Mouse (Mus musculus) frontal cortex, postnatal 14 days (tissue): ENCODE measurements around the gene Cul3.
"Not testable (repeated sequence)": the region's sequence is repeated elsewhere in the genome, so short reads cannot be mapped to it uniquely, and the experiment has no call there.

Source experiments
- DNase-seq, 2 experiments: peaks; one replicate each; pipeline ENCODE4 v3.0.0; 2022; ENCODE audit warnings: low spot score in 2 of 2

Gene Cul3

DNA sequence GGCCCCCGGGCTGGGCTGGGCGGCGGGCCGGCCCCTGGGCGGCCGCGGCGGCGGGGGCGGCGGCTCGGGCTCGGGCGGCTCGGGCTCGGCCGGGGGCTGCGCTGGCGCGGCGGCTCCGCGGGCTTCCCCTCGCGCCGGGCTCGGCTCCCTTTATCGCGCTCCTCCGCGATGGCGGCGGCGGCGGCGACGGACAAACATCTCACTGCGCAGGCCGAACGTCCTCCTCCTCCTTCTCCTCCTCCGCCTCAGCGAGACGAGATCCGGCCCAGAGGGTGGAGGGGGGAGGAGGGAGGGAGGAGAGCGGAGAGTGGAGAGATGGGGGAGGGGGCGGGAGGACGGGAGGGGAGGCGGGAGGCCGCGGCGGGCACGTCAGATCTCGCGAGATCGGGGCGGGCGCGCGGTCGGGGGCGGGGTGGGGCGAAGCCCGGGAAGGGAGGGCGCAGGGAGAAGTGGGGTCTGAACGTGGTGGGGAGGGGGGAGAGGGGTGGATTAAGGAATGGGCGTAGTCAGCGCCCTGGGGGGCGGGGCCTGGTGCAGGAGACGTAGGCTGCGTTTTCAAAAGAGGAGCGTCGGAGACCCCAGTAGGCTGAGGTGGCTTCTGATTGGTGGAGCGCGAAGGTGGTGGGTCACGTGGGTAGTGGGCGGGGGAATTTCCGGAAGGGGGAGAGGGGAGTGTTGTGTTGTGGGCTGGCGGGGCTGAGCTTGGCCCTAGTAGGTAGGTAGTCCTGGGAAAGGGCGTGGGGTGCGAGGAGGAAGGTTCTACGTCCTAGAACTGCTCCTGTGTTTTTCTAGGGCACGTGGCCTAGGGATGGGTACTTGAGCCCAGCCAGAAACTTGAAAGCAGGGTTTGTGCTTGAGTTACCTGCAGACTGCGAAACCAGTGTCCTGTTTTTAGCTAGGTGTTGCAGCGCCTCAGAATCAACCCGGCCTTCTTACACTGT, at the start of gene Cul3:
Gene Cul3, minus strand, starts transcription at position 45 of the 941 bp plus-strand sequence.
- peak; percentile 91 for DNase-seq

DNA sequence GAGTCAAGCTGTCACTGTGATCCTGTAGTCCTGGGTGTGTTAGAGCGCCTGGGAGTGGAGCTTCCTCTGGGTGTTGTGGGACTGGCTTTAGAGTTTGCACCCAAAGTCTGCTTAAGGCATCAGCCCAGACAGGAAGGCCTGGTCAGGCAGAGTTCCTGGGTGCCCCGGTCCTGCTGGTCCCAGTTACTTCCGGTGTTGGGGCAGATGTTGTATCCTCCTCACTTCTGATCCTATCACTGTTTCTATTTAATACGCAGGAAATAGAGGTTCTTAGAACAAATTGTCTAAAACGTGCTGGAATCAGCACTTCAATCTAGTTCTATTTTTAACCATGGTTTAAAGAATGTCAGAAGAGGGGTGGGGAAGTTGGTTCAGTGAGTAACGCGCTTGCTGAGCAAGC, 49.2 kb upstream of the Cul3 start:
- no peak for DNase-seq

DNA sequence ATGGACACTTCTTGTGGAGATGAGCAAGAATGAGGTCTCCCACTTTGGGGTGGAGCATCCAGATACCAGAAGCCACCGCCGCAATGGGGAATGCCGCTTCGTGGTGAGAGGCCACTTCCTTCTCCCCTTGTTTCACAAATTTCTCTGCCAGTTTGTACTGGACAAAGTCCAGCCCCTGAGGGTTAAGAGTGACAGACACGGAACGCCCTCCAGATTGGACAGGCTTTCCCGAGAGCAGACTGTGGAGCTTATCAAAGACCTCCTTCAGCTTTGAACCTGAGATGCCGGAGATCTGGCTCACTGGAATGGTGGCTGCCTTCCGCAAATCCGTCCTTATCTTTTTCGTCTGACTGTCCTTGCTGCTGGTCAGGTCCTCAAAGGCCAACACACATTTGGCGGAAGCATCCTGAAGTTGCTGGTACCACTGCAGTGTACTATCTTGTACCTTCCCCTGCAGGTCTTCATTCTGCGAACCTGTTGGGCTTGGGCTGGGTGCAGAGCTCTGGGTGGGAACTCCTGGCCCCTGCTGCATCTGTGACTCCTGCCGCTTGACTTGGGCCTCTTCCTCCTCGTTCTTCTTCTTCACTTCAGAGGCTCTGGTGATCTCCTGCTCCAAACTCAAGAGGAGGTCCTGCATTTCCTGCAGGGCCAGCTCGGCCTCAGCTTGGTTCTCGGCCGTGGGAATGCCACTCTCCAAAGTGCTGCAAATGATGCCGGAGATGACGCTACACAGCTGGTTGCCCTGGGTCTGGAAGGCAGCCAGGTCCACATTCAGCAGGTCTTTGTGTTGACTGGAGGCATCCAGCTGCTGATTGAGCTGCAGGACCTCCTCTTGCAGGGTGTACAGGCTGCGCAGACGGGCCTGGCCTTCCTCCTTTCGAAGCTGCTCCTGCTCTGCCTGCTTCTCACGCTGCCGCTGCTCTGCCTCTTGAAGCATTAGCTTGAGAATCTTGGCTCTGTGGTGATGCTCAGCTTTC, 43.6 kb upstream of the Cul3 start:
- no peak for DNase-seq

DNA sequence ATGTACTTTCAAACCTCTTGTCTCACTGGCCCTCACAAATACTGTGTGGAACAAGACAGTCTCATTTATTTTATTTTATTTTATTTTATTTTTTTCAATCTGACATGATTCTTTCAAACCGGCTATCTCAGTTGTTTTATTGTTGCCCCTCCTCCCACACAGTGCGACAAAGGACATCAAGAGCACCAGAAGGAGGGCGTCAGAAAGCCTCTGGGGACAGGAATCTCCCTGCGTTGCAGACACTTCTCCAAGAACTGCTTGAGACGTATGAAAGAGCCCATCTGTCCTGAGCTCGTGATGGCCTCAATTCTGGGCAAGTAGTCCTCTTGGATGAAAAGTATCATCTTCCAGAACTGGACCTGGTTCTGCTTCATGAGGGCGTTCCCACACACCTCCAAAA, 42.6 kb upstream of the Cul3 start:
- DNase-seq: no peak

DNA sequence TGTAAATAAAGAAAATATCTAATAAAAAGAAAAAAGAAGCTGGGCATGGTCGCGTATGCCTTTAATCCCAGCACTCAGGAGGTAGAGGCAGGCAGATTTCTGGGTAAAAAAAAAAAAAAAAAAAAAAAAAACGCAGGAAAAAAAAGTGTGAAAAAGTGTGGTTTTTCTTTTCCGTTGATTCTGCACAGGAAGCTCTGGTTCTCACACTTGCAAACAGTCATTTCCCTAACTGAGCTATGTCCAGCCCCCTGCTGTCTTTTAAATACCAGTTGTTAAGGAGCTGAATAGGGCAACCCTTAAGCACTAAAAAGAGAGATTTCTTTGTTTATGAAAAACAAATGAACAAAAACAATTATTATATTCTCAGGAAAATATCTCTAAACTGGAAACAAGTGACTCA, 41.0 kb upstream of the Cul3 start:
- DNase-seq: no peak

DNA sequence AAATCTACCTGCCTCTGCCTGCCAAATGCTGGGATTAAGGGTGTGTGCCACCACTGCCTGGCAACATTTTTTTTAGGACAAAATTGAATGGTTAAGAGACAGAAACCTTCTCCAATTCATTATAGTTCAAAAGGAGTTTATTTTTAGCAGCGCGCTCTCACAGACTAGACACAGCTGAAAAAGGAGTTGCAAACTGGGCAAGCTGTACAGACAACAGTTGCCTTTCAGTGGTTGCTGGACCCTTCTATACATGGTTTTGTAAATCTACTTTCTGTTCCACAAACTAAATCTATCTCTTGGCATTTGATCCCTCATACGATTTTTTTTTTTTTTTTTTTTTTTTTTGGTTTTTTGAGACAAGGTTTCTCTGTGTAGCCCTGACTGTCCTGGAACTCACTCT, 31.7 kb upstream of the Cul3 start:
- DNase-seq: no peak

DNA sequence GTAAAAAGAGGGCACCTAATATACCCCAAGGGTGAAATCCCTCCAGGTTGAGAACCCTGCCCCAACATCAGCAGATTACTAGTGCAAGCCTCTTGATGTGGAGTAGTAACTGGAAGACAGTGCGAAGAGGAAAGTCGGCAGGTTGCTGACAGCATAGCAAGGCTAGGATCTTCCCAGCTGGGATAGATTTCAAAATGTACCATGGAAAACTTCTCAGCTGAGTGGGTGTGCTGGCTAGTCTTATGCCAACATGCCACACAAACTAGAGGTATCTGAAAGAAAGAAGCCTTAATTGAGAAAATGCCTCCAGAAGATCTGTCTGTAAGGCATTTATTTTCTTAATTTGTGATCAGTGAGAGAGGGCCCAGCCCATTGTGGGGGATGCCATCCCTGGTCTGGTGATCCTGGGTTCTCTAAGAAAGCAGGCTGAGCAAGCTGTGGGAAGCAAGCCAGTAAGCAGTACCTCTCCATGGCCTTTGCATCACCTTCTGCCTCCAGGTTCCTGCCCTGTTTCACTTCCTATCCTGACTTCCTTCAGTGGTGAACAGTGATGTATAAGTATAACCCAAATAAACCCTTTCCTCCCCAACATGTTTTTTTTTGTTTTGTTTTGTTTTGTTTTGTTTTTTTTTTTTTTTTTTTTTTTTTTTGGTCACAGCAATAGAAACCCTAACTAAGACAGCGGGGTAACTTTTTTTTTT, 31.1 kb upstream of the Cul3 start:
- DNase-seq: no peak

DNA sequence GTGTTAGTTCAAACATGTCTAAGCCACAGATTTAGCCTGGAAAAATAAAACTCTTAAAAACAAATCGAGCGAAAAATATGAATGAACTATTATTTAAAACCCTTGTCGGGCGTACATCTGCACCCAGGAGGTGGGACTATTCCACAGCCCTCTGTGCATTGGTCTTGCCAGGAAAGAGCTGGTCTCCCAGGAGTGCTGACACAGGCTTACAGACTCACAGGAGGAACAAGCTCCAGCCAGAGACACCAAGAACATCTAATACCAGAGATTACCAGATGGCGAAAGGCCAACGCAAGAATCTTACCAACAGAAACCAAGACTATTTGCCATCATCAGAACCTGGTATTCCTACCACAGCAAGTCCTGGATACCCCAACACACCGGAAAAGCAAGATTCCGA, 23.2 kb upstream of the Cul3 start:
- no peak for DNase-seq

DNA sequence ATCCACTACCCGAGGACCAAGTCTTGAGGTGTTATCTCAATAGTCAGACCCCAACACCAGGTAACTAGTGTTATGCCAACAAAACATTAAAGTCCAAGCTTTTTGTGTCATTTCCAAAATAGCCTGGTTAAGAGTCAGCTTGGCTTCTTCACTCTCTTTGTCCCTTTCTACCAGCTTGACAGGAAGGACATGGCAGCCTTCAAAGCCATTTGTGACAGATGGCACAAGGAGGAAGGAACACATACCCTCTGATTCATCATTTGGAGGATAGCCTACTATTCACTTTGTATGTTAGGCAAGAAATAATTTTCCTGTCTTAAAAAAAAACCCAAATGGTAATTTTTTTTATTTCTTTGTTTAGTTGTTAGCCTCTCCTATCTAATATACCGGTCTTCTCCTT, 22.7 kb upstream of the Cul3 start:
- no peak for DNase-seq

DNA sequence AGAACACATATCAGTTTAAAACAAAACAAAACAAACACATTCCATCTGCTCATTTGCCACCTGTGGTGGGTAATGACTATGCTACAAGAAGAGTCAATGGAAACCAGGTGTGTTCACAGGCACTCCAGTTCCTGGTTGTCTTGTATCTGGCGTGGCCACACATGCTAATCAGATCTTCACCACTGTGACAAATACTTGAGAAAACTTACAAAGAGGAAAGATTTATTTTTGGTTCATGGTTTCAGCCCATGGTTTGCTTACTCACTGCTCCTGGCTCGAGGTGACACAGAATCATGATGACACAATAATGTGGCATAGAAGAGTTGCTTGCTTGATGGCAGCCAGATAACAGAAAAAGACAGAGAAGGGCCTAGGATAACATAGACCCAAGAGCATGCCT, 22.1 kb upstream of the Cul3 start:
- no peak for DNase-seq

DNA sequence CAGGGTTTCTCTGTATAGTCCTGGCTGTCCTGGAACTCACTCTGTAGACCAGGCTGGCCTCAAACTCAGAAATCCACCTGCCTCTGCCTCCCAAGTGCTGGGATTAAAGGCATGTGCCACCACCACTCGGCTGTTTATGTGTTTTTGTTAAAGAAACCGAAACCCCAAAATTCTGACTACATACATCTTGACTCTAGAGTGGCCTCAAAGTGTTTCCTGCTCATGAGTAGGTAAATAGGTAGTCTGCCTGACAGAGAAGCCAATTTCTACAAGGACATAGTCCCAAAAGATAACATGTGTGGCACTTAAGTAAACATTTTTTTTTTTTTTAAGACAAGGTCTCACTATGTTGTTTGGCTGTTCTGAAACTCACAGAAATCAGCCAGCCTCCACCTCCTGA, 21.5 kb upstream of the Cul3 start:
- DNase-seq: not testable (repeated sequence)

DNA sequence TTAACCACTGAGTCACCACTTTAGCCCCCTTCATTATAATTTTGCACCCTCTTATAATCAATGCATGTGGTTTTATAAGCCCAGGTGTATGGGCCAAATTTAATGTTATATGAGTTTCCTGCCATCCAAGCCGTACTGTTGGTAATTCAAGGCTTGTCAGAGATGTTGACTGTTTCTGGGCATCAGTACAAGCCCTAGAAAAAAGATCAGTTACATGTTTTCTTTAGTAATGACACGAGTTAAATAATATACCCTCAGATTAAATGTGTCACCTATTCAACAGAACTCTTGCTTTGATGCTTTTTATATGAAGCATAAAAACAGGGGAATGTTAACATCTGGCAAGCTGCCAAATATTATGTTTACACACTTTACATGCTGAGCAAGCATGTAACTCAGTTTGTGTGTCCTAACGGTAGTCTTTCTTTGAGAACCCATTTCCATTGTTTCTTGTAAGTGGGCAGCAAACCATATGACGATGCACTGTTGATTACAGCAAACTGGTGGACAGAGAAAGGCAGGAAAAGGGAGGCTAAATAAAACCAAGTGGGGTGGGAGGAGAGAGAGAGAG, 19.8 kb upstream of the Cul3 start:
- DNase-seq: no peak

DNA sequence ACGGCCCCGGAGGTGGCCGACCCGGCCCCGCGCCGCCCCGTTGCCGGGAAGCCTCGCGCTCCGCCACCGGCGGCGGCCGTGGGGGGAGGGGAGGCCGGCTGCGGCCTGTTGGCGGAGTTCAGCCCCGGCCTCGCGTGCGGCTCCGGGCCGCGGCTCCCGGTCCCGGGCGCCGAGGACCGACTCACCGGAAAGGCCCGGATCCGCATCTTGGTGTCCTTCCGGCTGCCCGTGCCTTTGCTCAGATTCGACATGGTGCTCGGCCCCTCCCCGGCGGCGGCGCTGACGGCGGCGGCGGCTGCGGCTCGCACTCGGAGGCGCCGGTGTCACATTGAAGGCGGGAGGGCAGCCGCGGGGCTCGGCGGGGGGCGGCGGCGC, 232 bp downstream of the Cul3 start:
- DNase-seq: peak in 1 of 2 experiments; percentile 42

DNA sequence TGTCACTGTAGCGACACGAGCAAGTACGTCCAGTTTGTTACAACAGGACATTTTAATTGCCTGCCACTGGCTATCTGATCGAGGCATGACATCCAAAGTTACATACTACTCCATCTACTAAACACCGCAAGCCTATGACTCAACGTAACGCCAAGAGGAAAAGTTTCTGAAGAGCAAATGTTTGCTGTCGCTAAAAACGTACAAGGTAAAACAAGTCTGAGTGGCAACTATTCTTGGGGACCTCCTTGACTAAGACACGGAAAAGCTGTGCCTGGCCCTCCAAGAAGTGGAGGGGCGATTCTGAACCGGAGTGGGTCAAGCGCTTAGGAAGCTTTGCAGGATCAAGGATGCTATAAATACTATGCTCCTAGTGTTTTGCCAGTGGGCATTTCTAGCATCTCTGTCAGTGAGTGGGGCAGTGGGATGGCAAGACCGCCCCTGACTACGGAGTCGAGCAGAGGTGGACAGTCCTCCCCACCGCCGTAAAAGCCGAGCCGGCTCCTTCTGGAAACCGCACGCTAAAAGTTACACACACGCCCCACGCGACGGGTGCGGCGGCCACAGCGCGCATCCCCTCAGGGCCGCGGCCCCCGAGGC, 757 bp downstream of the Cul3 start:
- peak; percentile 17 to 30 for DNase-seq

DNA sequence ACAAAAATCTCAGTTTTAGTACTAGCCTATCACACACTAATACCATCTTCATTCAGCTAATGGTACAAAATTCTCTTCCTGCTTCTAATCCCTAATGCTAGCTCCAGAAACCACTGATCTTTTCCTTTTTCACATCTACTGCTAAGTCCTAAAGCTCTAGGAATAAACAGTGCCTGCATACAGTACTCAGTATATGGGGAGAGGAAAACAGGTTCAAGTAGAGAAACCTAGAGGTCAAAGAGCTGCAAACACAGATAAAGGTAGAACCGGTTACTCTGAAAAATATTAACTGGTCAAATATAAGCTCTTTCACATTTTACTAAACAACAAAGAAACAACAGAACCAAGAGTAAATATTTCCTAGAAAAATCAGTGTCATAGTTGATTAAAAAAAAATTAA, 1.9 kb downstream of the Cul3 start:
- no peak for DNase-seq

DNA sequence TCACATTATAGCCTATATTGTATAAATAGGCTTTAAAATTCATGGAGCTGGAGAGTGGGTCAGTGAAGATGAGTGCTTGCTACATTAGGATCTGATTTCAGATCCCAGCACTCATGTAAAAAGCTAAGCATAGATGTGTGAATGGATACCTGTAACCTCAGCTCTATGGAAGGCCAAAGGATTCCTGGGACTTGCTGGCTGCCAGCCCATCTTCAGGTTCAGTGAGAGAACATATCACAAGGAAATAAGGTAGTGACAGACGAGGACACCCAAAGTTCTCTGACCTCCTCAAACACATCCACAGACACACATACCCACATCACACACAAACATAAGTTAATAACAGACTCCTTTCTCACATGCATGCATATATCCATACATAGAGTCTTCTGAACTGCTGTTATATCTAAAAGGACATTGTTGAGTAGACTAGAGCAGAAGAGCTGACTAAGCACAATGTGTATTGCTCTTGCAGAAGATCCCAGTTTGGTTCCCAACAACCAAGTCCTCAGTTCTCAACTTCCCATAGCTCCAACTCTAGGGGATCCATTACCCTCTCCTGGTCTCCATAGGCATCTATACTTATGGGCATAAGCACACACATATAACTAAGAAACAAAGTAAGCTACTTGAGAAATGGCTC, 4.4 kb downstream of the Cul3 start:
- no peak for DNase-seq

DNA sequence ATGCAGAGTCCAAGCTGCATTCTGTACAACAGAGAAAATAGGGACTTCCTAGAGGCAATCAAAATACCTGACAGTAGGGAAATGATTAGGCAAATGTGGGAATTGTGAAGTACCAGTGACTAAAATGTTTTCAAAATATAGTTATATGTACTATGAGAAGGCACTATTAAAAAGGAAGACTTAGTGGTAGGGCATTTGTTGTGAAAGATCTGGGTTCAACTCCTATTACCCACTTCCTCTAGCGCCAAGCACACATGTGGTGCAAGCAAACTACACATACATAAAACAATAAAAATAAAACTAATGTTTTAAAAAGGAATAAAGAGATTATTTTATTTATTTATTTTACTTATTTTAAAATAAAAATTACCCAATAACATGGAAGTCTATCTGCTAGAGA, 5.2 kb downstream of the Cul3 start:
- DNase-seq: no peak

DNA sequence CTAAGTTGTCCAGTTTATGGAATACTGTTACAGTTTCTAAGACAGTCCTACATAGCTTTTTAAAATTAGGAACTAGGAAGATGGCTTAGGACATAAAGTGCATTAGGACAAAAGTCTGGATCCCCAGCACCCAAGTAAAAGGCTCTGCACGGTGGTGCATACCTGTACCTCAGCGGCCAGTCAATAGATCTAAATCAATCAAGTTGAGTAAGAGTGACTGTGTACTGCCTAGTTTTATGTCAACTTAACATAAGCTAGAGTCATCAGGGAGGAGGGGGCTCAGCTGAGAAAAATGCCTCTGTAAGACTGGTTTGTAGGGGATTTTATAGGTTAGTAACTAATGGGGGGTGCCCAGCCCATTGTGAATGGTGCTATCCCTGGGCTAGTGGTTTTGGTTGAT, 9.3 kb downstream of the Cul3 start:
- no peak for DNase-seq

DNA sequence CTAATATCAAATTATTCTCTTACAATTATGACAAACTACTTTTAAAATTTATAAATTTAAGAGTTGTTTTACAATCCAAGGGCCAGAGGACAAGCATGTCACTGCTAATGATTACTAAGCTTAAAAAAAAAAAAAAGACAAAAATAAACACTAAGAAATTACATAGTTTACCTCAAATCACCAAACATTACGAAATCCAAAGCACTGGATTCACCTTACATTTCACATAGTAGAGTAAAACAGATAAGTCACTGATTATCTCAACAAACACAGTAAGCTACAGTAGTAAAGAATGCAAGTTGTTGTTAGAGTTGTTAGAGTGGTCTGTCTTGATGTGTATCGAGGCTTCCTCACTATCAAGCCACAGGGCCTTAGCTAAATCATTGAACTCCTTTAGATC, 14.5 kb downstream of the Cul3 start:
- no peak for DNase-seq

DNA sequence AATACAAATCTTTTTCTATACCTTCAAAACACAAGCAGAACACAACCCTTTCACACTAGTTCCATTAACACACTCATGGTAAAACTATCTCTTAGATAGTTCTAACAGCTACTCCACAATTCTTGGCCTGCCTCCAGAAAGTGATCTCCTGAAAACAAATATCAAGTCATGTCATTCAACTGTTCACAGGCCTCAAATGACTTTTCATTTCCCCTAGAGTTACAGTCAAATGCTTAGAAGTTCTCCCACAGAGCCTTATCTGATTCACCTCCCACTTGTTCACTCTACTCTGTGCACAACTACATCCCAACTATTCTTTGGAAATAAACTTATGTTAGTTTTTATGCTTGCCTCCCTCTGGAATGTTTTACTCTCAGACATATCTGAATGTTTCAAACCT, 15.9 kb downstream of the Cul3 start:
- DNase-seq: no peak

DNA sequence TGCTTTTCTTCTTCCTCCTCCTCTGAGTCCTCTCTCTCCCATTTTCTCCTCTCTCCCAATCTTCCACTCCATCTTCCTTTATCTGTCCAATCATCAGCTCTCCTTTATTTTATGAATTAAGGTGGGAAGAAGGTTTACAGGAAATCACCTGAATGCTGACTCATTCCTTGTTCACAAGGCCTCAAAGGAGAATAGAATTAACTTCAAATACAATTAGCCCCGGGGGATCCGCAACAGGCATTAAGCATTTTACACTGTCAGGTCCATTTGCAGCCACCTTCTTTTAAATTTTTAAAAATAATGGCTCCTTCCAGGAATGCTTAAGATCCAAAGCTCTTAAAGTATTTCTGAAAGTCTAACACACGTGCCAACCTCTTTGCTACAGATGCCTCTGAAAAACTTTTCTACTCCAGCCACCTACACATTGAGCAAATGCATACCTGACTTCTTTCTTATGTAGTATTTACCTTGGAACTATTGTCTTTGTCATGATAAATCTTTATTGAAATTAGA, 24.7 kb downstream of the Cul3 start:
- no peak for DNase-seq
